Mouse (Mus musculus) midbrain, embryonic 14.5 days (tissue): ENCODE measurements around the gene Clgn. TPM values are rescaled to one million over a fixed set of nuclear protein-coding genes. Genes with fewer than 3 reads are reported as not detected.
"Not testable (repeated sequence)": the region's sequence is repeated elsewhere in the genome, so short reads cannot be mapped to it uniquely, and the experiment has no call there.

ENCODE experiments used
- ATAC-seq: fragments of 200-750 bp; cut with Nextera tagmentation; 2 replicates; pipeline ENCODE4 v1.8.0; 2017; ENCODE audit warnings: moderate number of reproducible peaks, moderate library complexity; ENCODE audit not compliant: low FRiP score, low TSS enrichment
- DNase-seq: peaks from one replicate; pipeline ENCODE4 v3.0.0-alpha.2; 2015
- H3K27ac ChIP-seq: fragments of 300-500 bp; sonication (generic); replicated peaks from 2 replicates; pipeline ENCODE4 v1.5.1; 2014; ENCODE audit warnings: mild to moderate bottlenecking, low read depth, low read length, moderate library complexity
- H3K27me3 ChIP-seq: fragments of 300-500 bp; sonication (generic); 2 replicates; pipeline ENCODE4 v1.6.1; 2014; ENCODE audit warnings: low read length, control low read depth, mixed read lengths; ENCODE audit not compliant: control insufficient read depth, insufficient read depth
- H3K36me3 ChIP-seq: fragments of 300-500 bp; sonication (generic); 2 replicates; pipeline ENCODE4 v1.6.1; 2014; ENCODE audit warnings: low read length, control low read depth; ENCODE audit not compliant: control insufficient read depth, insufficient read depth
- H3K4me1 ChIP-seq: fragments of 300-500 bp; sonication (generic); 2 replicates; pipeline ENCODE4 v1.6.1; 2014; ENCODE audit warnings: mild to moderate bottlenecking, antibody characterized with exemption, low read length, control low read depth; ENCODE audit not compliant: control insufficient read depth, insufficient read depth
- H3K4me2 ChIP-seq: fragments of 300-500 bp; sonication (generic); 2 replicates; pipeline ENCODE4 v1.6.1; 2014; ENCODE audit warnings: mild to moderate bottlenecking, low read length, moderate library complexity
- H3K4me3 ChIP-seq: fragments of 300-500 bp; sonication (generic); replicated peaks from 2 replicates; pipeline ENCODE4 v1.5.1; 2014; ENCODE audit warnings: low read depth, low read length
- H3K9ac ChIP-seq: fragments of 300-500 bp; sonication (generic); replicated peaks from 2 replicates; pipeline ENCODE4 v1.6.1; 2014; ENCODE audit warnings: mild to moderate bottlenecking, low read length, moderate library complexity
- H3K9me3 ChIP-seq: fragments of 300-500 bp; sonication (generic); 2 replicates; pipeline ENCODE4 v1.6.1; 2016; ENCODE audit warnings: low read length, control low read depth, mixed read lengths; ENCODE audit not compliant: control insufficient read depth
- WGBS: fragments of 180-500 bp; shearing (Covaris S2); extraction: QIAGEN DNeasy Blood & Tissue Kit; methylation state at CpG from one replicate; pipeline ENCODE4 v1.1.7; 2014; 5-methylcytosine and 5-hydroxymethylcytosine counted together
- polyA plus RNA-seq: library from polyadenylated mRNA; unstranded; fragments of >200 nt; fragmentation: Nextera tagmentation; extraction: Ambion mirVana; gene quantifications from 2 replicates; pipeline ENCODE4 v1.2.1, GENCODE M21; 2014

Clgn gene
- polyA plus RNA-seq, 1 experiment from 2014 or later, result 10.2 TPM

GRCm38 (mm10) chr8:83428621-83429020 lies 39.0 kb downstream of the Clgn start:
- 88% methylated on average over 3 of the region's 3 CpGs for WGBS
- H3K9me3 ChIP-seq, DNase-seq, H3K36me3 ChIP-seq, H3K4me2 ChIP-seq, ATAC-seq, H3K9ac ChIP-seq, H3K4me3 ChIP-seq, H3K27me3 ChIP-seq, H3K4me1 ChIP-seq, H3K27ac ChIP-seq: not testable (repeated sequence)

- no peak overlapping the region for H3K9ac ChIP-seq
- no peaks in the 10 kb centered on the region for H3K4me1 ChIP-seq
- 71% methylated on average over 4 of the region's 4 CpGs for WGBS
- H3K36me3 ChIP-seq, result peaks cover 9% of the 10 kb centered on the region
- ATAC-seq (no peak), DNase-seq (no peak)
- no peaks in the 10 kb centered on the region for H3K9me3 ChIP-seq
- no peak overlapping the region for H3K4me2 ChIP-seq
- H3K27ac ChIP-seq, result no peak overlapping the region
- H3K4me3 ChIP-seq, result no peak overlapping the region
- no peaks in the 10 kb centered on the region for H3K27me3 ChIP-seq
These were observed 39.4 kb downstream of the Clgn start for GRCm38 (mm10) chr8:83429071-83429524.

- no peak for ATAC-seq
- H3K4me1 ChIP-seq, result peaks cover 17% of the 10 kb centered on the region
- WGBS, result 85% methylated on average over 1 of the region's 1 CpGs
- DNase-seq, result no peak
- H3K4me2 ChIP-seq, result no peak overlapping the region
- H3K36me3 ChIP-seq, result peaks cover 34% of the 10 kb centered on the region
- no peaks in the 10 kb centered on the region for H3K27me3 ChIP-seq
- H3K4me3 ChIP-seq, result no peak overlapping the region
- no peak overlapping the region for H3K27ac ChIP-seq
- H3K9ac ChIP-seq, result no peak overlapping the region
- no peaks in the 10 kb centered on the region for H3K9me3 ChIP-seq
These were observed 47.4 kb downstream of the Clgn start for GRCm38 (mm10) chr8:83437077-83437476.

GRCm38 (mm10) chr8:83441656-83442242 lies 52.1 kb downstream of the Clgn start:
- H3K9ac ChIP-seq, result peak overlapping the region; percentile 95
- no peak for ATAC-seq
- H3K4me3 ChIP-seq, result peak overlapping the region; percentile 91
- no peaks in the 10 kb centered on the region for H3K27me3 ChIP-seq
- H3K27ac ChIP-seq, result peak overlapping the region; percentile 94
- peak; percentile 64 for DNase-seq
- peak overlapping the region; percentile 59 for H3K4me2 ChIP-seq
- peaks cover 23% of the 10 kb centered on the region for H3K4me1 ChIP-seq
- WGBS, result 1% methylated on average over 29 of the region's 29 CpGs
- H3K36me3 ChIP-seq, result peaks cover 12% of the 10 kb centered on the region
- no peaks in the 10 kb centered on the region for H3K9me3 ChIP-seq

- H3K9me3 ChIP-seq, result no peaks in the 10 kb centered on the region
- peak; percentile 100 for ATAC-seq
- peak overlapping the region; percentile 94 for H3K27ac ChIP-seq
- H3K9ac ChIP-seq, result peak overlapping the region; percentile 95
- H3K4me3 ChIP-seq, result peak overlapping the region; percentile 91
- under 1% methylated on average over 64 of the region's 64 CpGs for WGBS
- peak overlapping the region; percentile 83 for H3K4me2 ChIP-seq
- H3K4me1 ChIP-seq, result peaks cover 23% of the 10 kb centered on the region
- peak; percentile 100 for DNase-seq
- H3K27me3 ChIP-seq, result no peaks in the 10 kb centered on the region
- H3K36me3 ChIP-seq, result peaks cover 5% of the 10 kb centered on the region
These were observed 52.8 kb downstream of the Clgn start for GRCm38 (mm10) chr8:83442243-83443051.

GRCm38 (mm10) chr8:83443052-83443400 lies 53.4 kb downstream of the Clgn start:
- 22% methylated on average over 5 of the region's 5 CpGs for WGBS
- Histone ChIP-seq H3K27ac (peak overlapping the region; percentile 94), H3K4me2 (peak overlapping the region; percentile 83), H3K9me3 (no peaks in the 10 kb centered on the region), H3K9ac (peak overlapping the region; percentile 66), H3K4me1 (peaks cover 23% of the 10 kb centered on the region), H3K27me3 (no peaks in the 10 kb centered on the region), H3K4me3 (peak overlapping the region; percentile 91), H3K36me3 (no peaks in the 10 kb centered on the region; the same call in 1 of the 2 replicates)
- DNase-seq, result no peak
- 0 out of 2 replicates have a peak, but pooled peaks have one; percentile 7 for ATAC-seq

GRCm38 (mm10) chr8:83449960-83450359 lies 60.3 kb downstream of the Clgn start:
- no peaks in the 10 kb centered on the region for H3K36me3 ChIP-seq
- 78% methylated on average over 1 of the region's 1 CpGs for WGBS
- no peak for ATAC-seq
- no peak overlapping the region for H3K27ac ChIP-seq
- H3K4me2 ChIP-seq, result no peak overlapping the region
- H3K9me3 ChIP-seq, result no peaks in the 10 kb centered on the region
- no peak overlapping the region for H3K9ac ChIP-seq
- DNase-seq, result peak; percentile 43
- H3K4me3 ChIP-seq, result no peak overlapping the region
- no peaks in the 10 kb centered on the region for H3K27me3 ChIP-seq
- H3K4me1 ChIP-seq, result no peaks in the 10 kb centered on the region

- Histone ChIP-seq H3K4me3 (no peak overlapping the region), H3K27ac (no peak overlapping the region), H3K36me3 (no peaks in the 10 kb centered on the region), H3K4me2 (no peak overlapping the region), H3K27me3 (no peaks in the 10 kb centered on the region), H3K4me1 (no peaks in the 10 kb centered on the region), H3K9ac (no peak overlapping the region), H3K9me3 (no peaks in the 10 kb centered on the region)
- no peak for ATAC-seq
- peak; percentile 79 for DNase-seq
- WGBS, result 20% methylated on average over 3 of the region's 3 CpGs
These were observed 61.4 kb downstream of the Clgn start for GRCm38 (mm10) chr8:83451056-83451455.

GRCm38 (mm10) chr8:83457121-83457520 lies 67.5 kb downstream of the Clgn start:
- H3K4me2 ChIP-seq, result no peak overlapping the region
- no peak overlapping the region for H3K27ac ChIP-seq
- H3K9ac ChIP-seq, result no peak overlapping the region
- 46% methylated on average over 6 of the region's 6 CpGs for WGBS
- peak; percentile 6 for DNase-seq
- no peak for ATAC-seq
- H3K27me3 ChIP-seq, result no peaks in the 10 kb centered on the region
- no peaks in the 10 kb centered on the region for H3K36me3 ChIP-seq
- no peaks in the 10 kb centered on the region for H3K4me1 ChIP-seq
- H3K4me3 ChIP-seq, result no peak overlapping the region
- no peaks in the 10 kb centered on the region for H3K9me3 ChIP-seq
